Mouse (Mus musculus) heart, embryonic 12.5 days (tissue): Measurements from ENCODE around the gene Akap11. TPM values are rescaled to one million over a fixed set of nuclear protein-coding genes. Genes with fewer than 3 reads are reported as not detected.

Experiments
- ATAC-seq: fragments of 200-750 bp; cut with Nextera tagmentation; 2 replicates; pipeline ENCODE4 v1.8.0; 2017; ENCODE audit warnings: moderate TSS enrichment, moderate library complexity; ENCODE audit not compliant: insufficient number of reproducible peaks, low FRiP score
- H3K27ac ChIP-seq: fragments of 300-500 bp; sonication (generic); 2 replicates; pipeline ENCODE4 v1.5.1; 2016; ENCODE audit warnings: mild to moderate bottlenecking, moderate library complexity; ENCODE audit not compliant: poor library complexity, severe bottlenecking
- H3K27me3 ChIP-seq: fragments of 300-500 bp; sonication (generic); replicated peaks from 2 replicates; pipeline ENCODE4 v1.6.1; 2016; ENCODE audit warnings: mild to moderate bottlenecking, moderate library complexity
- H3K36me3 ChIP-seq: fragments of 300-500 bp; sonication (generic); 2 replicates; pipeline ENCODE4 v1.6.1; 2016; ENCODE audit warnings: mild to moderate bottlenecking, moderate library complexity
- H3K4me1 ChIP-seq: fragments of 300-500 bp; sonication (generic); replicated peaks from 2 replicates; pipeline ENCODE4 v1.6.1; 2016; ENCODE audit warnings: mild to moderate bottlenecking
- H3K4me2 ChIP-seq: fragments of 300-500 bp; sonication (generic); 2 replicates; pipeline ENCODE4 v1.6.1; 2016; ENCODE audit warnings: mild to moderate bottlenecking, moderate library complexity
- H3K4me3 ChIP-seq: fragments of 300-500 bp; sonication (generic); 2 replicates; pipeline ENCODE4 v1.5.1; 2016; ENCODE audit warnings: mild to moderate bottlenecking
- H3K9ac ChIP-seq: fragments of 300-500 bp; sonication (generic); 2 replicates; pipeline ENCODE4 v1.6.1; 2016; ENCODE audit warnings: mild to moderate bottlenecking, moderate library complexity
- H3K9me3 ChIP-seq: fragments of 300-500 bp; sonication (generic); replicated peaks from 2 replicates; pipeline ENCODE4 v1.6.1; 2016; ENCODE audit warnings: mild to moderate bottlenecking, moderate library complexity
- WGBS: fragments of 180-500 bp; shearing (Covaris S2); methylation state at CpG from one replicate; pipeline ENCODE4 v1.1.7; 2016; 5-methylcytosine and 5-hydroxymethylcytosine counted together
- polyA plus RNA-seq: library from polyadenylated mRNA; unstranded; fragments of >200 nt; fragmentation: Nextera tagmentation; extraction: Ambion mirVana; gene quantifications from 2 replicates; pipeline ENCODE4 v1.2.1, GENCODE M21; 2016

The Akap11 gene
- polyA plus RNA-seq, 1 experiment from 2014 or later: 20.0 TPM

GRCm38 (mm10) chr14:78528461-78529425 is 7.9 kb downstream of the Akap11 start:
- no peak overlapping the region for H3K4me2 ChIP-seq
- no peak overlapping the region for H3K9ac ChIP-seq
- H3K9me3 ChIP-seq: no peaks in the 10 kb centered on the region
- H3K36me3 ChIP-seq: peaks cover 5% of the 10 kb centered on the region; the same call in 1 of the 2 replicates
- H3K27ac ChIP-seq: peak overlapping the region; percentile 60; the same call in 1 of the 2 replicates
- WGBS: 65% methylated on average over 8 of the region's 8 CpGs
- peaks cover 62% of the 10 kb centered on the region for H3K4me1 ChIP-seq
- H3K4me3 ChIP-seq: no peak overlapping the region
- no peaks in the 10 kb centered on the region for H3K27me3 ChIP-seq
- ATAC-seq: no peak

- WGBS: 82% methylated on average over 6 of the region's 6 CpGs
- Histone ChIP-seq H3K27ac (no peak overlapping the region), H3K4me2 (no peak overlapping the region), H3K9ac (no peak overlapping the region), H3K27me3 (no peaks in the 10 kb centered on the region), H3K4me1 (peaks cover 57% of the 10 kb centered on the region), H3K4me3 (no peak overlapping the region), H3K36me3 (peaks cover 5% of the 10 kb centered on the region; the same call in 1 of the 2 replicates), H3K9me3 (no peaks in the 10 kb centered on the region)
- no peak for ATAC-seq
These were observed 9.7 kb downstream of the Akap11 start for GRCm38 (mm10) chr14:78526907-78527306.

- Histone ChIP-seq H3K9me3 (no peaks in the 10 kb centered on the region), H3K36me3 (peaks cover 9% of the 10 kb centered on the region), H3K9ac (no peak overlapping the region), H3K4me3 (no peak overlapping the region), H3K4me2 (no peak overlapping the region), H3K27me3 (no peaks in the 10 kb centered on the region), H3K4me1 (peaks cover 53% of the 10 kb centered on the region), H3K27ac (no peak overlapping the region)
- ATAC-seq: no peak
- WGBS: 61% methylated on average over 3 of the region's 3 CpGs
These were observed 10.1 kb downstream of the Akap11 start for GRCm38 (mm10) chr14:78526475-78526874.

DNA sequence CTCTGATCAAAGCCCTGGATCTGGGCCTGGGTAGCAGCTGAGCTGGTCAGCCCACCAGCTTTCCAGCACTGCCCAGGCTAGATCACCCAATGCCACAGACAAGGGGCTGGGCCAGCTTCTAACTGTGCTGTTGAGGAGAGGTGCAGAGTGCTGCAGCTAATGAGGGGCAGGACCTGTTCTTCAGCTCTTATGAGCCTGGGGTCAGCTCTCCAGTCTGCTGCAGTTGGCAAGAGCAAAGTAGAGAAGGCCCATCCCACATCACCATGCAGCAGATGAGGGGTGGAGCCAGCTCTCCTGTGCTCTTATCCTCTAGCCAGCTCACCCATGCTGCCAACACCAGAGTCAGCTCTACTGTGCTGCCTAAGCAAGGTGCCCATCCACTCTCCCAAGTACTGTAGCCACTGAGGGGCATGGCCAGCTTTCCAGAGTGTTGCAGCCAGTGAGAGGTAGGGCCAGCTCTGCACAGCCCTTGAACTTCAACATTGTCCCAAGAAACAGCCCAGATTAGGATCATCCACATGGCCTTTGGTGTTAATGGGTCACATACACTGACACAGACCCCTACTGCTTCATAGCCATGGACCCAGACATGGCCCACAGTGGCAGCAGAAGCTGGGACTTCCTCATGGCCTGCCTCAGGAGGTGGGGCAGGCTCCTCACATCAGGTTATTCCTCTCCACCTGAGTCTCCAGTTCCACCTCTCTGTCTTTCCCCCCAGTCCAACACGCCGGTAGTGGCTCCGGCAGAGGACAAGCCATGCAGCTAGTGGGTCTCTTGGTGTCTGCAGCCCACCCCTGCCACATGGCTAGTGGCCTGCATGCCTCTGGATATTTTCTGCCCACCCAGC is 10.8 kb downstream of the Akap11 start:
- peak; percentile 40 for ATAC-seq

DNA sequence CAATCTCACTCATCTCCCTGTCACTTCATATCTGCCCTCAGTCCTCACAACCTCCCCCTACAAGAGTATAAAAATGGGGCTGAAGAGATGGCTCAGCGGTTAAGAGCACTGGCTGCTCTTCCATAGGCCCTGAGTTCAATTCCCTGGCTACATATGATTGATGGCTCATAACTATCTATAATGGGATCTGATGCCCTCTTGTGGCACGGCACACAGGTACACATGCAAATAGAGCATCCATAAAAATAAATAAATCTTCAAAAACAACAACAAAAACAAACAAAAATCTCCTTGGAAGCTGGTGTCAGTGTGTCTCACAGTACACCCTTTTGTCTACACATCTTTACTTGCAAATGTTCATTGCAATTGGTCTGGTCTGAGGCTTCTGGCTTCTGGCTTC is 11.5 kb downstream of the Akap11 start:
- H3K27ac ChIP-seq: no peak overlapping the region
- no peak for ATAC-seq
- H3K4me1 ChIP-seq: peaks cover 46% of the 10 kb centered on the region
- no peak overlapping the region for H3K4me3 ChIP-seq
- no peaks in the 10 kb centered on the region for H3K9me3 ChIP-seq
- WGBS: 80% methylated on average over 2 of the region's 2 CpGs
- H3K27me3 ChIP-seq: no peaks in the 10 kb centered on the region
- H3K9ac ChIP-seq: no peak overlapping the region
- no peak overlapping the region for H3K4me2 ChIP-seq
- H3K36me3 ChIP-seq: peaks cover 9% of the 10 kb centered on the region

More for the DNA sequence above, 10.8 kb downstream of the Akap11 start:
- WGBS: 92% methylated on average over 3 of the region's 3 CpGs
- H3K9me3 ChIP-seq: no peaks in the 10 kb centered on the region
- H3K4me3 ChIP-seq: no peak overlapping the region
- no peak overlapping the region for H3K27ac ChIP-seq
- H3K36me3 ChIP-seq: peaks cover 9% of the 10 kb centered on the region
- no peak overlapping the region for H3K4me2 ChIP-seq
- H3K27me3 ChIP-seq: no peaks in the 10 kb centered on the region
- H3K9ac ChIP-seq: no peak overlapping the region
- H3K4me1 ChIP-seq: peaks cover 49% of the 10 kb centered on the region

GRCm38 (mm10) chr14:78510713-78511112 is 25.9 kb downstream of the Akap11 start:
- H3K27ac ChIP-seq: no peak overlapping the region
- H3K27me3 ChIP-seq: no peaks in the 10 kb centered on the region
- no peak overlapping the region for H3K4me3 ChIP-seq
- H3K36me3 ChIP-seq: peaks cover 64% of the 10 kb centered on the region
- no peak overlapping the region for H3K4me2 ChIP-seq
- ATAC-seq: no peak
- H3K4me1 ChIP-seq: no peaks in the 10 kb centered on the region
- WGBS: 80% methylated on average over 9 of the region's 9 CpGs
- H3K9ac ChIP-seq: no peak overlapping the region
- no peaks in the 10 kb centered on the region for H3K9me3 ChIP-seq

DNA sequence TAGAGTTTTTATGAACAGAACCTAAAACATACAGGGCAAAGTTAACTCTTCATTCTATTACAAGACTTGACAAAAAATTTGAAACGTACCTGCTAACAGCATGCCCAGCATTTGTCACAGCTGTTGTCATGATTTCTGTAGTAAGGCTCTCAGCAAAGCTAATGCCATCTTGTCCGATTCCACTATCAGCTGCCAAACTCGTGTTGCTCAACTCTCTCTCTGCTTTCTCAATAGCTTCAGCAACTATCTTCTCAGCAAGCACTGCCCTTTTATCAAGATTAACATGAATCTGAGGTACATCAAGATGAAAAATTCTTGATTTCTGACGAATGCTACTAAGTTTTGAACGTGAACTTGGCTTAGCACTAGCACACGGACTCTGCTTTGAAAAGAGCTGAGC is 26.8 kb downstream of the Akap11 start:
- Histone ChIP-seq H3K4me3 (no peak overlapping the region), H3K9me3 (no peaks in the 10 kb centered on the region), H3K4me2 (no peak overlapping the region), H3K27me3 (no peaks in the 10 kb centered on the region), H3K36me3 (peaks cover 70% of the 10 kb centered on the region), H3K4me1 (no peaks in the 10 kb centered on the region), H3K27ac (no peak overlapping the region), H3K9ac (no peak overlapping the region)
- no peak for ATAC-seq
- 86% methylated on average over 6 of the region's 6 CpGs for WGBS

GRCm38 (mm10) chr14:78500578-78500977 is 36.0 kb downstream of the Akap11 start:
- WGBS: 73% methylated on average over 3 of the region's 3 CpGs
- H3K4me1 ChIP-seq: peaks cover 3% of the 10 kb centered on the region; the same call in 1 of the 2 replicates
- peaks cover 39% of the 10 kb centered on the region for H3K36me3 ChIP-seq
- H3K9me3 ChIP-seq: no peaks in the 10 kb centered on the region
- ATAC-seq: no peak
- H3K27me3 ChIP-seq: no peaks in the 10 kb centered on the region
- no peak overlapping the region for H3K4me3 ChIP-seq
- H3K27ac ChIP-seq: no peak overlapping the region
- no peak overlapping the region for H3K4me2 ChIP-seq
- H3K9ac ChIP-seq: no peak overlapping the region

- peaks cover 3% of the 10 kb centered on the region; the same call in 1 of the 2 replicates for H3K4me1 ChIP-seq
- H3K27ac ChIP-seq: no peak overlapping the region
- ATAC-seq: no peak
- no peak overlapping the region for H3K4me2 ChIP-seq
- H3K9me3 ChIP-seq: no peaks in the 10 kb centered on the region
- H3K9ac ChIP-seq: no peak overlapping the region
- 70% methylated on average over 4 of the region's 4 CpGs for whole genome bisulfite sequencing
- no peak overlapping the region for H3K4me3 ChIP-seq
- H3K27me3 ChIP-seq: no peaks in the 10 kb centered on the region
- peaks cover 46% of the 10 kb centered on the region for H3K36me3 ChIP-seq
These were observed 39.9 kb downstream of the Akap11 start for GRCm38 (mm10) chr14:78496691-78497090.

GRCm38 (mm10) chr14:78495241-78495640 is 41.4 kb downstream of the Akap11 start:
- Histone ChIP-seq H3K36me3 (peaks cover 49% of the 10 kb centered on the region), H3K9me3 (no peaks in the 10 kb centered on the region)

DNA sequence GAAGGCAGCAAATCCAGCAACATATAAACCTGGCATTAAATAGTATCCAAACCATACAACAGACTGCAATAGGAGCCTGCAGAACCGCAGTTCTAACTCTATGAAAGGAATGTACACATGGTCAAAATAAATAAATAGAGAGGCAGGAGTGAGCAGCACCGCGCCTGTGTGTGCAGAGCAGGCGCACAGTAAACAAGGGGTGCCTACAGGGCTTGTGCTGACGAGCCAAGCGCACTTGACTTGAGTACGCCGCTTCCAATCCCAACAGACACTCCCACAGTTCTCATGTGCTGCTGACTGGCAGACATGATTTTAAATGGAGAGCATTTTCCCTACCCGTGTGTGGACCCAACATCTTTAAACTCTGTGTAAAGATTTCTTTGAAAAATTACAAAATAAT is 44.0 kb downstream of the Akap11 start:
- Histone ChIP-seq H3K27me3 (no peaks in the 10 kb centered on the region), H3K4me3 (no peak overlapping the region), H3K36me3 (peaks cover 44% of the 10 kb centered on the region), H3K9ac (no peak overlapping the region), H3K4me2 (no peak overlapping the region), H3K4me1 (peaks cover 3% of the 10 kb centered on the region; the same call in 1 of the 2 replicates), H3K9me3 (no peaks in the 10 kb centered on the region), H3K27ac (no peak overlapping the region)
- ATAC-seq: no peak
- WGBS: 87% methylated on average over 9 of the region's 9 CpGs

More at GRCm38 (mm10) chr14:78495241-78495640, 41.4 kb downstream of the Akap11 start:
- peak; percentile 67; the same call in 1 of the 2 replicates for ATAC-seq
- H3K27ac ChIP-seq: no peak overlapping the region
- no peaks in the 10 kb centered on the region for H3K27me3 ChIP-seq
- WGBS: 47% methylated on average over 4 of the region's 4 CpGs
- H3K4me1 ChIP-seq: peaks cover 3% of the 10 kb centered on the region; the same call in 1 of the 2 replicates
- H3K4me3 ChIP-seq: no peak overlapping the region
- H3K4me2 ChIP-seq: no peak overlapping the region
- H3K9ac ChIP-seq: no peak overlapping the region
